Mouse (Mus musculus) myocyte (in vitro differentiated cells): ENCODE measurements around the gene Zc3h15.

Experiments used
- CEBPB ChIP-seq: IDR thresholded peaks from 2 replicates; pipeline ENCODE4 v1.6.1; 2011; ENCODE audit warnings: mild to moderate bottlenecking, moderate library complexity; ENCODE audit not compliant: poor library complexity, insufficient read depth, severe bottlenecking
- E2F4 ChIP-seq: IDR thresholded peaks from one replicate; pipeline ENCODE4 v1.6.1; 2011; ENCODE audit warnings: mild to moderate bottlenecking, control low read depth, moderate library complexity; ENCODE audit not compliant: insufficient read depth
- MYOD1 ChIP-seq, 3 experiments: IDR thresholded peaks; one replicate each; pipeline ENCODE4 v1.6.1; 2011; ENCODE audit warnings: control low read depth in 2 of 3, low read depth in 2 of 3, mild to moderate bottlenecking in 2 of 3, moderate library complexity in 1 of 3; ENCODE audit not compliant: insufficient read length in 2 of 3, control insufficient read depth in 1 of 3
- MYOG ChIP-seq, 3 experiments: IDR thresholded peaks; one replicate each; pipeline ENCODE4 v1.6.1; 2011; ENCODE audit warnings: control low read depth in 2 of 3, low read depth in 2 of 3, mild to moderate bottlenecking in 2 of 3; ENCODE audit not compliant: insufficient read length in 2 of 3, control insufficient read depth in 1 of 3, insufficient read depth in 1 of 3
- POLR2A ChIP-seq: IDR thresholded peaks from one replicate; pipeline ENCODE4 v1.6.1; 2011; ENCODE audit warnings: low read depth, mild to moderate bottlenecking, control low read depth, moderate library complexity; ENCODE audit not compliant: insufficient read length
- POLR2AphosphoS2 ChIP-seq: IDR thresholded peaks from one replicate; pipeline ENCODE4 v1.6.1; 2011; ENCODE audit warnings: low read depth, control low read depth; ENCODE audit not compliant: insufficient read length
- REST ChIP-seq: IDR thresholded peaks from one replicate; pipeline ENCODE4 v1.6.1; 2011; ENCODE audit warnings: mild to moderate bottlenecking, control low read depth, moderate library complexity; ENCODE audit not compliant: insufficient read depth, insufficient read length
- SRF ChIP-seq: IDR thresholded peaks from one replicate; pipeline ENCODE4 v1.6.1; 2011; ENCODE audit warnings: low read depth; ENCODE audit not compliant: control insufficient read depth, insufficient read length
- TCF12 ChIP-seq: IDR thresholded peaks from one replicate; pipeline ENCODE4 v1.6.1; 2011; ENCODE audit warnings: mild to moderate bottlenecking, control low read depth; ENCODE audit not compliant: poor library complexity, insufficient read depth, severe bottlenecking
- USF1 ChIP-seq: IDR thresholded peaks from one replicate; pipeline ENCODE4 v1.6.1; 2011; ENCODE audit warnings: low read depth, mild to moderate bottlenecking, control low read depth, moderate library complexity

DNA sequence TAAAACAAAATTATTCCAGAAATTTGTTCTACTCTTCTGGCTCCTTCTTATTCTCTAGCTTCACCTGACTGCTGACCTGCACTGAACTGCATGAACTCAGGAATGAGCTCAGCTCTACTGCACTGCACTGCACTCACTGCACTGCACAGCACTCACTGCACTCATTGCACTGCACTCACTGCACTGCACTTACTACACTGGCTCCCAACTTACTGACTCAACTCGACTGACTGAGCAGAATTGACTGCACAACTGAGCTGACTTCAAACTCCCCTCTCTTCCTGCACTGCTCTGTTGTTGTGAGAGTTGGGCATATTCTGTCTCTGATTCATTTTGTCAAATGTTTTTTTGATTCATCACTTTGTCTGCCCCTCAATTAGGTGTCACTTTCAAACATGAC lies 55.1 kb downstream of the Zc3h15 start:
- TF ChIP-seq POLR2A (no peak), TCF12 (no peak), MYOG (IDR thresholded peaks at IDR 0.05; ENCODE audit: control insufficient read depth in 1 of 3, insufficient read depth in 1 of 3, insufficient read length in 2 of 3, low read depth in 2 of 3) (no peak), SRF (no peak), E2F4 (no peak), USF1 (no peak), CEBPB (no peak), MYOD1 (IDR thresholded peaks at IDR 0.05; ENCODE audit: control insufficient read depth in 1 of 3, insufficient read length in 2 of 3, low read depth in 2 of 3) (no peak), POLR2AphosphoS2 (no peak), REST (no peak)
